ENCODE assay signal across 18 mouse cellular contexts in the genomic region with DNA sequence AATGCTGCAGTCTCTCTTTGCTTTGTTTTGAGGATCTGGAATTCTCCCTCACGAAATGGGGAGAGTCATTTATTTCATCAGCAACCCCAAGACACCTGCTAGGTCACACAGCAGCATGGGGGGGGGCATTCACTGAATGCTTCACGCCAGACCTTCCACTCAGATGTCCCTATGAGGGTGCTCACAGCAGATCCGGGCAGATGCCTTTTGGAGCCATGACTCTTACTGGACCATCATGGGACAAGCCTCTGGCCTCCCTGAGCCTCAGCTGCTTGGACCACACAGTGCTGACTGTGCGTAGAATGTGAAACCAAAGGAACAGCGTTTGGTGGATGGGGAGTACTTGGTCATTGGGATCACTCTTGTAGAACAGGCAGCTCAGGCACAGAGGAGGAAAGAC.
"Had no signal": no experiment of that assay in that cellular context is flagged by ENCODE, and none has a peak within 500 bp of the region (broad histone marks: within the 10 kb centered on the region; RNA-seq: fewer than 3 reads in every experiment).

No protein-coding gene starts in this region.

- H3K4me2 ChIP-seq: intestine, embryonic 15.5 days; kidney, embryonic 15.5 days; liver, embryonic 13.5 days; lung, embryonic 14.5 days; midbrain, embryonic 13.5 days; stomach, embryonic 15.5 days had no signal

- DNase-seq: kidney, adult 11 months; kidney, adult 8-10 months; kidney, postnatal 10 days; kidney, postnatal 36 days; layer of hippocampus, postnatal 36 days; liver, embryonic 13.5 days; lung, embryonic 14.5 days; retina, postnatal 1 day; right cerebral cortex, postnatal 25 days; spleen, adult 18-20 months; thymus, postnatal 25 days had no signal

- H3K4me3 ChIP-seq: intestine, embryonic 15.5 days; kidney, embryonic 15.5 days; left cerebral cortex, adult 2 months; liver, embryonic 13.5 days; midbrain, embryonic 13.5 days; stomach, embryonic 15.5 days had no signal

- H3K27ac ChIP-seq: intestine, embryonic 15.5 days; kidney, embryonic 15.5 days; left cerebral cortex, adult 2 months; liver, embryonic 13.5 days; macrophage; midbrain, embryonic 13.5 days; stomach, embryonic 15.5 days had no signal

- H3K36me3 ChIP-seq: intestine, embryonic 15.5 days; kidney, embryonic 15.5 days; liver, embryonic 13.5 days; midbrain, embryonic 13.5 days; stomach, embryonic 15.5 days had no signal

- H3K9me3 ChIP-seq: intestine, embryonic 15.5 days; kidney, embryonic 15.5 days; liver, embryonic 13.5 days; midbrain, embryonic 13.5 days; stomach, embryonic 15.5 days had no signal

- H3K27me3 ChIP-seq: intestine, embryonic 15.5 days; kidney, embryonic 15.5 days; midbrain, embryonic 13.5 days; stomach, embryonic 15.5 days had no signal

- H3K9ac ChIP-seq: intestine, embryonic 15.5 days; kidney, embryonic 15.5 days; liver, embryonic 13.5 days; lung, embryonic 14.5 days; midbrain, embryonic 13.5 days; stomach, embryonic 15.5 days had no signal

- ATAC-seq: intestine, embryonic 15.5 days; lung, postnatal 0 days; midbrain, embryonic 13.5 days had no signal
